Mouse (Mus musculus) midbrain, embryonic 11.5 days (tissue): Measurements from ENCODE around the gene Zbtb49. TPM values are rescaled to one million over a fixed set of nuclear protein-coding genes. Genes with fewer than 3 reads are reported as not detected.

ENCODE experiments used
- ATAC-seq: fragments of 200-750 bp; cut with Nextera tagmentation; 2 replicates; pipeline ENCODE4 v1.8.0; 2017; ENCODE audit warnings: moderate TSS enrichment, moderate library complexity; ENCODE audit not compliant: low FRiP score
- DNase-seq: peaks from one replicate; pipeline ENCODE4 v3.0.0; 2015; ENCODE audit warnings: low spot score; ENCODE audit errors: missing footprints
- H3K27ac ChIP-seq: fragments of 300-500 bp; sonication (generic); 2 replicates; pipeline ENCODE4 v1.5.1; 2014; ENCODE audit warnings: low read depth, low read length
- H3K27me3 ChIP-seq: fragments of 300-500 bp; sonication (generic); 2 replicates; pipeline ENCODE4 v1.6.1; 2014; ENCODE audit warnings: mild to moderate bottlenecking, low read length, moderate library complexity, mixed read lengths; ENCODE audit not compliant: control insufficient read depth, insufficient read depth
- H3K36me3 ChIP-seq: fragments of 300-500 bp; sonication (generic); 2 replicates; pipeline ENCODE4 v1.6.1; 2014; ENCODE audit warnings: mild to moderate bottlenecking, low read length, moderate library complexity, mixed read lengths; ENCODE audit not compliant: control insufficient read depth, insufficient read depth
- H3K4me1 ChIP-seq: fragments of 300-500 bp; sonication (generic); 2 replicates; pipeline ENCODE4 v1.6.1; 2014; ENCODE audit warnings: low read length; ENCODE audit not compliant: control insufficient read depth, insufficient read depth
- H3K4me2 ChIP-seq: fragments of 300-500 bp; sonication (generic); 2 replicates; pipeline ENCODE4 v1.6.1; 2014; ENCODE audit warnings: mild to moderate bottlenecking, moderate library complexity
- H3K4me3 ChIP-seq: fragments of 300-500 bp; sonication (generic); 2 replicates; pipeline ENCODE4 v1.5.1; 2014; ENCODE audit warnings: low read depth, low read length
- H3K9ac ChIP-seq: fragments of 300-500 bp; sonication (generic); 2 replicates; pipeline ENCODE4 v1.6.1; 2014; ENCODE audit warnings: low read length
- H3K9me3 ChIP-seq: fragments of 300-500 bp; sonication (generic); 2 replicates; pipeline ENCODE4 v1.6.1; 2016; ENCODE audit warnings: low read length; ENCODE audit not compliant: control insufficient read depth
- WGBS: fragments of 180-500 bp; shearing (Covaris S2); extraction: QIAGEN DNeasy Blood & Tissue Kit; methylation state at CpG from one replicate; pipeline ENCODE4 v1.1.7; 2014; 5-methylcytosine and 5-hydroxymethylcytosine counted together
- polyA plus RNA-seq: library from polyadenylated mRNA; unstranded; fragments of >200 nt; fragmentation: Nextera tagmentation; extraction: Ambion mirVana; gene quantifications from 2 replicates; pipeline ENCODE4 v1.2.1, GENCODE M21; 2014

The Zbtb49 gene
- polyA plus RNA-seq, 1 experiment from 2014 or later, result 17.8 TPM

GRCm38 (mm10) chr5:38205303-38205726 is 14.9 kb downstream of the Zbtb49 start:
- no peak for DNase-seq
- Histone ChIP-seq H3K27ac (no peak overlapping the region), H3K4me3 (no peak overlapping the region), H3K4me2 (no peak overlapping the region), H3K27me3 (no peaks in the 10 kb centered on the region), H3K9ac (no peak overlapping the region), H3K36me3 (peaks cover 15% of the 10 kb centered on the region), H3K4me1 (no peaks in the 10 kb centered on the region), H3K9me3 (no peaks in the 10 kb centered on the region)
- WGBS, result 81% methylated on average over 7 of the region's 7 CpGs
- ATAC-seq, result no peak

GRCm38 (mm10) chr5:38199686-38200085 is 20.6 kb downstream of the Zbtb49 start:
- no peak for DNase-seq
- H3K9ac ChIP-seq, result no peak overlapping the region
- WGBS, result 98% methylated on average over 2 of the region's 2 CpGs
- no peaks in the 10 kb centered on the region for H3K27me3 ChIP-seq
- peaks cover 11% of the 10 kb centered on the region; the same call in 1 of the 2 replicates for H3K36me3 ChIP-seq
- no peak overlapping the region for H3K27ac ChIP-seq
- no peak for ATAC-seq
- H3K4me2 ChIP-seq, result no peak overlapping the region
- no peaks in the 10 kb centered on the region for H3K9me3 ChIP-seq
- peaks cover 5% of the 10 kb centered on the region; the same call in 1 of the 2 replicates for H3K4me1 ChIP-seq
- H3K4me3 ChIP-seq, result no peak overlapping the region

- Histone ChIP-seq H3K36me3 (peaks cover 4% of the 10 kb centered on the region; the same call in 1 of the 2 replicates), H3K4me3 (no peak overlapping the region), H3K9me3 (no peaks in the 10 kb centered on the region), H3K4me2 (no peak overlapping the region), H3K27ac (no peak overlapping the region), H3K9ac (no peak overlapping the region), H3K27me3 (no peaks in the 10 kb centered on the region; the same call in 1 of the 2 replicates), H3K4me1 (peaks cover 7% of the 10 kb centered on the region; the same call in 1 of the 2 replicates)
- ATAC-seq (peak; percentile 79), DNase-seq (peak; percentile 99)
- WGBS, result 16% methylated on average over 7 of the region's 7 CpGs
Observed at GRCm38 (mm10) chr5:38197482-38197823, 22.8 kb downstream of the Zbtb49 start.

- ATAC-seq, result no peak; the same call in 1 of the 2 replicates
- Histone ChIP-seq H3K36me3 (peaks cover 4% of the 10 kb centered on the region; the same call in 1 of the 2 replicates), H3K4me2 (no peak overlapping the region), H3K27ac (no peak overlapping the region), H3K9me3 (no peaks in the 10 kb centered on the region), H3K4me3 (no peak overlapping the region), H3K4me1 (peaks cover 7% of the 10 kb centered on the region; the same call in 1 of the 2 replicates), H3K9ac (no peak overlapping the region), H3K27me3 (no peaks in the 10 kb centered on the region; the same call in 1 of the 2 replicates)
- peak; percentile 84 for DNase-seq
- WGBS, result 74% methylated on average over 5 of the region's 5 CpGs
Observed at GRCm38 (mm10) chr5:38196821-38197481, 23.3 kb downstream of the Zbtb49 start.

GRCm38 (mm10) chr5:38195941-38196340 is 24.3 kb downstream of the Zbtb49 start:
- ATAC-seq, result no peak
- Histone ChIP-seq H3K27ac (no peak overlapping the region), H3K4me3 (no peak overlapping the region), H3K9me3 (no peaks in the 10 kb centered on the region), H3K36me3 (peaks cover 2% of the 10 kb centered on the region; the same call in 1 of the 2 replicates), H3K9ac (no peak overlapping the region), H3K27me3 (no peaks in the 10 kb centered on the region; the same call in 1 of the 2 replicates), H3K4me1 (peaks cover 7% of the 10 kb centered on the region; the same call in 1 of the 2 replicates), H3K4me2 (no peak overlapping the region)
- DNase-seq, result no peak

GRCm38 (mm10) chr5:38194946-38195345 is 25.3 kb downstream of the Zbtb49 start:
- Histone ChIP-seq H3K4me3 (no peak overlapping the region), H3K36me3 (no peaks in the 10 kb centered on the region), H3K9me3 (no peaks in the 10 kb centered on the region), H3K27me3 (no peaks in the 10 kb centered on the region; the same call in 1 of the 2 replicates), H3K4me1 (peaks cover 7% of the 10 kb centered on the region; the same call in 1 of the 2 replicates), H3K9ac (no peak overlapping the region), H3K27ac (no peak overlapping the region), H3K4me2 (no peak overlapping the region)
- DNase-seq, result no peak
- 0% methylated on average over 2 of the region's 2 CpGs for WGBS
- peak; percentile 54; the same call in 1 of the 2 replicates for ATAC-seq

- no peak for DNase-seq
- Histone ChIP-seq H3K9me3 (no peaks in the 10 kb centered on the region), H3K4me1 (peaks cover 7% of the 10 kb centered on the region; the same call in 1 of the 2 replicates), H3K4me2 (no peak overlapping the region), H3K4me3 (no peak overlapping the region), H3K27ac (no peak overlapping the region), H3K27me3 (no peaks in the 10 kb centered on the region; the same call in 1 of the 2 replicates), H3K9ac (no peak overlapping the region), H3K36me3 (no peaks in the 10 kb centered on the region)
- 84% methylated on average over 3 of the region's 3 CpGs for WGBS
- ATAC-seq, result no peak
Observed at GRCm38 (mm10) chr5:38190907-38191306, 29.4 kb downstream of the Zbtb49 start.

GRCm38 (mm10) chr5:38187006-38187405 is 33.3 kb downstream of the Zbtb49 start:
- ATAC-seq (no peak), DNase-seq (no peak)
- Histone ChIP-seq H3K4me3 (no peak overlapping the region), H3K4me2 (no peak overlapping the region), H3K9me3 (no peaks in the 10 kb centered on the region), H3K4me1 (no peaks in the 10 kb centered on the region), H3K27me3 (no peaks in the 10 kb centered on the region), H3K27ac (no peak overlapping the region), H3K36me3 (no peaks in the 10 kb centered on the region), H3K9ac (no peak overlapping the region)
- WGBS, result 87% methylated on average over 2 of the region's 2 CpGs

- Histone ChIP-seq H3K27me3 (no peaks in the 10 kb centered on the region), H3K4me2 (no peak overlapping the region), H3K9ac (no peak overlapping the region), H3K36me3 (no peaks in the 10 kb centered on the region), H3K9me3 (no peaks in the 10 kb centered on the region), H3K27ac (no peak overlapping the region), H3K4me1 (no peaks in the 10 kb centered on the region), H3K4me3 (no peak overlapping the region)
- WGBS, result 87% methylated on average over 6 of the region's 6 CpGs
- DNase-seq, result no peak
- ATAC-seq, result no peak
Observed at GRCm38 (mm10) chr5:38184688-38185285, 35.5 kb downstream of the Zbtb49 start.
